Mouse (Mus musculus) kidney, adult 2 months (tissue): ENCODE measurements around the gene Hdgf.

Experiments used
- CTCF ChIP-seq: fragments of 200-500 bp; conservative IDR thresholded peaks from 2 replicates; pipeline ENCODE4 v1.5.1; 2011; ENCODE audit warnings: low read depth, mild to moderate bottlenecking, control low read depth, low read length, moderate library complexity, mixed read lengths; ENCODE audit not compliant: insufficient read depth, insufficient read length
- POLR2A ChIP-seq: fragments of 200-500 bp; IDR thresholded peaks from one replicate; pipeline ENCODE4 v1.6.1; 2011; ENCODE audit warnings: low read depth, low read length, control low read depth

DNA sequence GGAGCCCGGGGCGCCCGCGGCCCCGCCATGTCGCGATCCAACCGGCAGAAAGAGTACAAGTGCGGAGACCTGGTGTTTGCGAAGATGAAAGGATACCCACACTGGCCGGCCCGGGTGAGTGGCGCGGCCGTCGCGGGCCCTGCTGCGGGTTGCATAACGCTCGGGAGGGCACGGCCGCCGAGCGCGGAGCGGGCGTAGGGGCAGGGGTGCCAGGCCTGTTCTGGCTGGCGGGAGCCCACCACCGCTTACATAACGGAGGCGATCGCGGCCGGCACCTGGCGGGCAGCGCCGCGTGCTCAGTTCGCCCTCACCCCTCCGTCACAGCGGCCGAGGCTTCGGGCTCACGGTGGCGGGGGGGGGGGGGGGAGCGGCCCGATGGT, 470 bp downstream of the Hdgf start:
- TF ChIP-seq POLR2A (no peak), CTCF (no peak)
